Mouse (Mus musculus) large intestine, adult 2 months (tissue): Measurements from ENCODE around the gene Vmn2r111. TPM values are rescaled to one million over a fixed set of nuclear protein-coding genes. Genes with fewer than 3 reads are reported as not detected.
"Not testable (repeated sequence)": the region's sequence is repeated elsewhere in the genome, so short reads cannot be mapped to it uniquely, and the experiment has no call there.

Source experiments
- DNase-seq: peaks from one replicate; pipeline ENCODE4 v3.0.0-alpha.2; 2012; ENCODE audit warnings: low read depth, low spot score
- WGBS: fragments of 180-500 bp; shearing (Covaris S2); methylation state at CpG from one replicate; pipeline ENCODE4 v1.1.7; 2018; 5-methylcytosine and 5-hydroxymethylcytosine counted together
- polyA plus RNA-seq: library from polyadenylated mRNA; depleted of rRNA; stranded (reverse); fragments of >200 nt; gene quantifications from 2 replicates; pipeline ENCODE4 v1.2.3, GENCODE M21; 2012; rRNA removed

Gene Vmn2r111
- polyA plus RNA-seq, result not detected in 2 replicates

GRCm38 (mm10) chr17:22573382-22573781 is at the start of gene Vmn2r111:
Vmn2r111 (minus strand) TSS chr17:22573482.
- not testable (repeated sequence) for DNase-seq
- 38% methylated on average over 1 of the region's 1 CpGs for WGBS

- DNase-seq, result not testable (repeated sequence)
Measured at GRCm38 (mm10) chr17:22600651-22601050, 27.4 kb upstream of the Vmn2r111 start, which contains the start of gene Vmn2r112. Vmn2r112 (plus strand) TSS chr17:22600951.

GRCm38 (mm10) chr17:22520467-22520866 is 52.8 kb downstream of the Vmn2r111 start:
- not testable (repeated sequence) for DNase-seq
- 68% methylated on average over 7 of the region's 7 CpGs for WGBS

GRCm38 (mm10) chr17:22520037-22520436 is 53.2 kb downstream of the Vmn2r111 start:
- 68% methylated on average over 3 of the region's 3 CpGs for WGBS
- DNase-seq, result not testable (repeated sequence)

GRCm38 (mm10) chr17:22497120-22497519 is 76.2 kb downstream of the Vmn2r111 start:
- DNase-seq, result no peak
- 65% methylated on average over 4 of the region's 4 CpGs for WGBS

Other genes with a start within 250 kb of the Vmn2r111 start
- gene Zfp944, start 212.1 kb downstream of the Vmn2r111 start, polyA plus RNA-seq, result 1.7 and 3.0 TPM in 2 replicates
- 0.41 and 0.88 TPM in 2 replicates for gene Zfp758, start 212.0 kb downstream of the Vmn2r111 start, polyA plus RNA-seq
- 3.5 and 6.0 TPM in 2 replicates for gene Zfp946, start 149.3 kb downstream of the Vmn2r111 start, polyA plus RNA-seq
- not detected in 2 replicates for gene Vmn2r112, start 27.5 kb upstream of the Vmn2r111 start, polyA plus RNA-seq